Mouse (Mus musculus) lung, postnatal 0 days (tissue): Measurements from ENCODE around the gene Rufy1.

Experiments used
- CTCF ChIP-seq: IDR thresholded peaks from 2 replicates; pipeline ENCODE4 v1.5.1; 2016; ENCODE audit warnings: antibody characterized with exemption, mild to moderate bottlenecking
- EP300 ChIP-seq: IDR thresholded peaks from 2 replicates; pipeline ENCODE4 v1.6.1; 2016; ENCODE audit warnings: antibody characterized with exemption, mild to moderate bottlenecking, control low read depth

DNA sequence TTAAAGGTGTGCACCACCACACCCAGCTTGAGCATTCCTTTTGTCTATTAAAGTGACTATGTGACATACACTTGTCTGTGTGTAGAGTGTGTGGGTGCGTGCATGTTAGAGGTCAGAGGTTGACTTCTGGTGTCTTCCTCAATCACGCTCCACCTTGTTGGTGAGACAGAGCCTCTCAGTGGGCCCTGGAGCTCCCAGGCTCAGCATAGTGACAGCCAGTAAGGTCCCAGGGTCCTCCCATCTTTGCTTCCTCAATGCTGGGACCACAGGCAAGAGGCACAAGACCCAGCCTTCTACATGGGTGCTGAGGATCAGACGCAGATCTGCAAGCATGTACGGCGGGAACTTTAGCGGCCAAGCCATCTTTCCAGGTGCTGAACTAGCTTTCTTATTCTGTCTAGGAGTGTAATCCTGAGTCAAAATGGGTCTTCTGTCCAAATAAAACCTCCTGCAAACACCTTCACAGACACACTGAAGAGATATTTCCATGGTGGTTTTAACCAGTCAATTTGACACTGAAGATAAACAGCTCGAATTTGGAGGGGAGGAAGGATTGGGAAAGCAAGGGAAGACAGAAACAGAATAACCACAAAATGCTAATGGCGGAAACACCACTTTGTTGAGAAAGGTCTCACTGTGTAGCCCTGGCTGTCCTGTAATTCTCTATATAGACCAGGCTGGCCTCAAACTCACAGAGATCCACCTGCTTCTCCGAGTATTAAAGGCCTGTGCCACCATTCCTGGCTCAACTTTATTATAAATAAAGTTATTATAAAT lies 84.5 kb downstream of the Rufy1 start:
- no peak for TF ChIP-seq CTCF
- no peak for TF ChIP-seq EP300
